Mouse (Mus musculus): ENCODE measurements around the gene Tpst1.

- TF ChIP-seq CTCF (IDR thresholded peaks at IDR 0.05; ENCODE audit: borderline replicate concordance, insufficient read depth, low read depth, low read length) = peak; percentile 90
- no peak for TF ChIP-seq POLR2A (IDR thresholded peaks at IDR 0.05; ENCODE audit: borderline replicate concordance, insufficient read depth, low read length)
Measured at GRCm38 (mm10) chr5:130044201-130044695, 28.9 kb upstream of the Tpst1 start.
